Mouse (Mus musculus) neural tube, embryonic 14.5 days (tissue): ENCODE results near the gene Podnl1. TPM values are rescaled to one million over a fixed set of nuclear protein-coding genes. Genes with fewer than 3 reads are reported as not detected.

Experiments
- ATAC-seq: fragments of 200-750 bp; cut with Nextera tagmentation; 2 replicates; pipeline ENCODE4 v1.8.0; 2017; ENCODE audit warnings: low read depth, mild to moderate bottlenecking, moderate TSS enrichment, moderate library complexity
- H3K27ac ChIP-seq: fragments of 300-500 bp; sonication (generic); 2 replicates; pipeline ENCODE4 v1.5.1; 2014; ENCODE audit warnings: low read depth, mild to moderate bottlenecking, control low read depth, low read length, moderate library complexity, mixed read lengths
- H3K27me3 ChIP-seq: fragments of 300-500 bp; sonication (generic); 2 replicates; pipeline ENCODE4 v1.6.1; 2014; ENCODE audit warnings: low read length; ENCODE audit not compliant: control insufficient read depth, insufficient read depth
- H3K36me3 ChIP-seq: fragments of 300-500 bp; sonication (generic); 2 replicates; pipeline ENCODE4 v1.6.1; 2014; ENCODE audit warnings: low read length, mixed read lengths; ENCODE audit not compliant: control insufficient read depth, insufficient read depth
- H3K4me1 ChIP-seq: fragments of 300-500 bp; sonication (generic); 2 replicates; pipeline ENCODE4 v1.6.1; 2014; ENCODE audit warnings: low read length; ENCODE audit not compliant: control insufficient read depth, insufficient read depth
- H3K4me2 ChIP-seq: fragments of 300-500 bp; sonication (generic); 2 replicates; pipeline ENCODE4 v1.6.1; 2014; ENCODE audit warnings: mild to moderate bottlenecking, low read depth, low read length, control low read depth
- H3K4me3 ChIP-seq: fragments of 300-500 bp; sonication (generic); 2 replicates; pipeline ENCODE4 v1.5.1; 2014; ENCODE audit warnings: low read depth, low read length, control low read depth, mixed read lengths
- H3K9ac ChIP-seq: fragments of 300-500 bp; sonication (generic); replicated peaks from 2 replicates; pipeline ENCODE4 v1.6.1; 2014; ENCODE audit warnings: low read depth, mild to moderate bottlenecking, control low read depth, low read length, mixed read lengths
- H3K9me3 ChIP-seq: fragments of 300-500 bp; sonication (generic); 2 replicates; pipeline ENCODE4 v1.6.1; 2016; ENCODE audit warnings: low read length; ENCODE audit not compliant: control insufficient read depth
- WGBS: fragments of 180-500 bp; shearing (Covaris S2); extraction: QIAGEN DNeasy Blood & Tissue Kit; methylation state at CpG from one replicate; pipeline ENCODE4 v1.1.7; 2014; 5-methylcytosine and 5-hydroxymethylcytosine counted together
- polyA plus RNA-seq: library from polyadenylated mRNA; unstranded; fragments of >200 nt; fragmentation: Nextera tagmentation; extraction: Ambion mirVana; gene quantifications from 2 replicates; pipeline ENCODE4 v1.2.1, GENCODE M21; 2014

Podnl1 gene
- polyA plus RNA-seq, 1 experiment from 2014 or later, result 0.50 TPM

DNA sequence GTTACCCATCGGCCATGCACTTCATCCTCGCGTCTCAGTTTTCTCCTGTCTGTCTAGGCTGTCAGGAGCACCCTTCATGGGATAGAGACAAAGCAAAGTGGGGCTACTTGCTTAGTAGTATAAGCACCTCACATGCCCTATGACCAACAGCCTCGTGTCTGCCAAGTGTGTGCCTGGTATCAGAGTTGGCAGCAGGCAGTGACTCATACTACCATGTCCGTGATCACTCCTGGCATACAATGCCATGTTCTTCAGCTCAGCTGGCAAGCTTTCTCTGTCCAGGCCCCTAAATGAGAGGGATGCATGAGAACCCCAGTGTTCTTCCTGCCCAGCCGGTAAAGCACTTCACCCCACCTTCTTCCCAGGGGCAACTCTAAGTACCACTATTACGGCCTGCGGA lies 35.2 kb upstream of the Podnl1 start:
- Histone ChIP-seq H3K36me3 (peaks cover 55% of the 10 kb centered on the region), H3K27ac (no peak overlapping the region), H3K27me3 (no peaks in the 10 kb centered on the region), H3K4me2 (no peak overlapping the region), H3K4me1 (no peaks in the 10 kb centered on the region), H3K9ac (no peak overlapping the region), H3K9me3 (no peaks in the 10 kb centered on the region), H3K4me3 (no peak overlapping the region)
- ATAC-seq, result no peak
- 91% methylated on average over 8 of the region's 8 CpGs for WGBS

DNA sequence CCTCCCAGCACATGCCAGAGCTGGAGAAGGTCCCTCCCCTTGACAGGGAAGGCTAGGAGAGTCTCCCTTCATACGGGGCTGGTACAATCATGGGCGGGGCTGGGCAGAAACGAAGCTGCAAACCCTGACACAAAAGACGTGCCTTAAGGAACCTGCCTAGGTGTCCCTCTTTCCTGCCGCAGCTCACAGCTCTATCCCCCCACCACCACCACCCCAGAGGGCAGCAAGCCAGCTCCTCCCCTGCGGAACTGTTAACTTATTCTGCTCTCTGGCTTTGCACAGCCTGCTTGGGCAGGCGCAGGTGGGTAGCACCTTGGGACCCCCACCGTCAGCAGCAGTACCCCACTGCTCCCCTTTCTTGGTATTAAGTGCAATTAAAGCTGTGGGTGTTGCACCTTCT lies 29.7 kb upstream of the Podnl1 start:
- no peak for ATAC-seq
- Histone ChIP-seq H3K9me3 (no peaks in the 10 kb centered on the region), H3K27ac (no peak overlapping the region), H3K9ac (no peak overlapping the region), H3K4me2 (no peak overlapping the region), H3K4me3 (no peak overlapping the region), H3K36me3 (peaks cover 68% of the 10 kb centered on the region), H3K4me1 (no peaks in the 10 kb centered on the region), H3K27me3 (no peaks in the 10 kb centered on the region)
- 78% methylated on average over 8 of the region's 8 CpGs for WGBS

DNA sequence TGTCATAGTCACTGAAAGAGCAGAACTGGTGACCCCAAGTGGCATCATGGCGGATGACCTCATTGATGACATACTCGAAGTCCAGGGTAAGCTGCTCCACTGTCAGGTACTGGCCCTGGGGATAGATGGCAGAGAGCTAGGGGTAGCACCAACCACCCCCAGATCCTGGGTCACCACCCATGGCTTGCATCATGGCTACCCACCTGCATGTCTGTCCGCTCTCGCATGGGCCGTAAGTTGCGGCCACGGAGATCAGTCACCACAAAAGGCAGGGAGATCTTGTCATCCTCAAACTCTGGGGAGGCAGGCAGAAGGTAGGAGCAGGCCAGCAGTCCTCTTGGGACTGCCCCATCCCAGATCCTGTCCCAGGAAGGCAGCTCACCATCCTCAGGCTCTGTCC lies 27.4 kb upstream of the Podnl1 start:
- peaks cover 12% of the 10 kb centered on the region for H3K4me1 ChIP-seq
- peaks cover 66% of the 10 kb centered on the region for H3K36me3 ChIP-seq
- H3K4me2 ChIP-seq, result no peak overlapping the region
- H3K9me3 ChIP-seq, result no peaks in the 10 kb centered on the region
- no peak for ATAC-seq
- WGBS, result 97% methylated on average over 7 of the region's 7 CpGs
- H3K9ac ChIP-seq, result no peak overlapping the region
- H3K27me3 ChIP-seq, result no peaks in the 10 kb centered on the region
- H3K27ac ChIP-seq, result no peak overlapping the region
- H3K4me3 ChIP-seq, result no peak overlapping the region

DNA sequence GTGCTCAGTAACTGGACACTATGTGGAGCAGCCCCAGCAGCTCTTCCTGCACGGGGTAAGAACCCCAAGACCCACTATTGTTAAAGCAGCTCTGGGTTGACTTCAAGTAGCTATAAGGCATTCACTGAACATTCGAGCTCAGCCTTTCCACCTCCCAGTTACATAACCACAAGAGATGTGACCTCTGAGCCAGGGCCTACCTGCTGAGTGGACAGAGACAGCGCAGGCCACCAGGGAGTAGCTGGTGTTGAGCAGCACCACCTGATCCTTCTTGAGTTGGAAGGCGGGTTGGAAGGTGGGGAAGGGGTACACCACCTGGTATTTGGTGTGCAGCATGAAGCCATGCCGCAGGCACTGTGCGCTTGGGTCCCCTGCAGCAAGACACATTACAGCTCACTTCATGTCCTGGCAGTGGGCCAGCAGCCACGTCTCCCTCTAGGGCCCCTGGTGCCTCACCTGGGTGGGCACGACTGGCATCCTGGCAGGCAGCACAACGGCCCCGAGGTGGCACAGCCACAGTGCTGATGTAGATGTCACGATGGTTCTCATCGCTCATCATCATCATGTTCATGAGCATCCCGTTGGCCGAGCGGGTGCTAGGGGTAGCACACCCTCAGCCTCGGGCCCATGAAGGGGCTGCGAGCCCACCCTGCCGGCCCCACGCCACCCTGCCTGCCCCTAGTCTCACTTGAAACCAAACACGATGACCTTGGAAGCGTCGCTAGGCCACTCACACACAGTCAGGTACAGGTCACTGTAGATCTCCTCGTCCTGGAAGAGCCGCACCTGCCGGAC lies 24.1 kb upstream of the Podnl1 start:
- no peak overlapping the region for H3K4me2 ChIP-seq
- H3K27ac ChIP-seq, result no peak overlapping the region
- H3K9me3 ChIP-seq, result no peaks in the 10 kb centered on the region
- peaks cover 21% of the 10 kb centered on the region for H3K4me1 ChIP-seq
- no peak for ATAC-seq
- H3K27me3 ChIP-seq, result no peaks in the 10 kb centered on the region
- 94% methylated on average over 25 of the region's 25 CpGs for WGBS
- peaks cover 38% of the 10 kb centered on the region for H3K36me3 ChIP-seq
- no peak overlapping the region for H3K4me3 ChIP-seq
- H3K9ac ChIP-seq, result no peak overlapping the region

DNA sequence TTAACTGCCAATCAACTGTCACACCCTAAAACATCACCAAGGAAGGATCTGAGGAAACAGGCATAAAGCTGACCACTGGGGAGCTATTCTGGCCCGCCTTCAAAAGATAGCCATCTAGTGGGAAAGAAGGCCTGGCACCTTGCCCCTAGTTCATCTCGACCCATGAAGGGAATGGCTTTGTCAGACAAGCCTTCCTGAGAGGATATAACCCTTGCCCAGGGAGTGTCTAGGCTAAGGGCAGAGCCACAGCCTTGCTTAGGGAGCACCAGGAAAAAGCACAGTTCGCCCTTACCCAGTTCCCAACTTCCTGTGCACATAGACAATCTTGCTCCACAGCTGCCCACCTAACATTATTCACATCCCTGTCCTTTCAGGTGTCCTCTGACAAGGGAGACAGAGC lies 22.2 kb upstream of the Podnl1 start:
- peak overlapping the region; percentile 60 for H3K4me3 ChIP-seq
- 34% methylated on average over 3 of the region's 3 CpGs for WGBS
- peak overlapping the region; percentile 72 for H3K9ac ChIP-seq
- H3K27me3 ChIP-seq, result no peaks in the 10 kb centered on the region
- H3K27ac ChIP-seq, result peak overlapping the region; percentile 94
- no peak for ATAC-seq
- peak overlapping the region; percentile 84 for H3K4me2 ChIP-seq
- H3K4me1 ChIP-seq, result peaks cover 21% of the 10 kb centered on the region
- H3K9me3 ChIP-seq, result no peaks in the 10 kb centered on the region
- H3K36me3 ChIP-seq, result peaks cover 19% of the 10 kb centered on the region

DNA sequence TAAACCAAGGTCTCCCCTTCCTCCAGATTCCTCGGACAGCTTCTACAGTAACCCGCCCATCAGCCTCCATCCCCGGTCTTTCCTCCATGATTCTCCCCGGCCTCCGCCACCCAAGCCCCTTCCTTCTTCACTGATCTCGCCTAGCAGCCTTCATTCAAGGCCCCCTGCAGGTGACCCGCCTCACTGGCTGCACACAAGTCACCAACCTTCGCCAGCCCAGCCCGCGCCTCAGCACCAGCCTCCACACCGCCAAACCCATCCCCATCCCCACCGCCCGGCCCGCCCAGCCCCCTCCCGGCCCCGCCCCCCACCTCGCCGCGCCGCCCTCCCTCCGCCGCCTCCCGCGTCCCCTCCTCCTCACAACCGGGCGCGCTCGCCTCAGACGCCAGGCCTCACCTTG lies 21.6 kb upstream of the Podnl1 start:
- Histone ChIP-seq H3K4me3 (peak overlapping the region; percentile 60), H3K4me2 (peak overlapping the region; percentile 84), H3K9me3 (no peaks in the 10 kb centered on the region), H3K4me1 (peaks cover 21% of the 10 kb centered on the region), H3K27me3 (no peaks in the 10 kb centered on the region), H3K27ac (peak overlapping the region; percentile 94), H3K9ac (peak overlapping the region; percentile 72), H3K36me3 (peaks cover 15% of the 10 kb centered on the region)
- 3% methylated on average over 23 of the region's 29 CpGs for WGBS
- ATAC-seq, result peak; percentile 83

DNA sequence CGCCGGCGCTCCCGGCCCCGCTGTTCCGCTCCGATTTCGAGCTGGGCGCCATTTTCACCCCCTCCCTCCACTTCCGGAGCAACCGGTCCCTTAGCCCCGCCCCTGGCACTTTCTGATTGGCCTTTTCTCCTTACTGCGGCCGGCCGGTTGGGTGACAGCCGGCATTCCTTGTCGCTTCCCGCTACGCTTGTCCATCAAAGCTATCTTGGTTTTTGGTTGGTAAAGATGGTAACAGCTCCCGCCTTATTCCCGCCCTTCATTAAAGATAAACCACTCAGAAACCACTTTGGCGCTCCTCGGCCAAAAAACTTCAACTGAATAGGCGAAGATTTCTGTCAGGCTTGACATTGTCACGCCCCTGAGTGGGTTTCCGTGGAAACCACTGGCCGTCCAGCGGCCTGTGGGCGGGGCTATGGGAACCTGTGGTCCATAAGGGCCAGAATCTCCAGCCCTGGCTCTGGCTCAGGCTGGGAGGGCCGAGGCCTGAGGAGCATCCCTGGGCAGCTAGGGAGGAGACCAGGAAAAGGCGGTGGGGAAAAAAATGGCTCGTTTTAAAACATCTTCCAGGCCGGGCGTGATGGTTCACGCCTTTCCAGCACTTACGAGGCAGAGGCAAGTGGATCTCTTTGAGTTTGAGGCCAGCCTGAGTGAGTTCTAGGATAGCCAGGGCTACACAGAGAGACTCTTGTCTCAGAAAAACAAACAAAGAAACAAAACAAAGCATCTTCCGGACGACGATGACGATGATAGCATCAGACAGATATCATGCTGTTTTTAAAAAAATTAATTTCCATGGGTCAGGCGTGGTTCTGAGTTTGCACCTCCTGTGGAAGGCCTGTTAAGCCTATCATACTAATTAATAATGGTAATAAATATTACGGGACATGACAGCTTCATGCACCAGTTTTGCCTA lies 20.8 kb upstream of the Podnl1 start, which contains the start of gene Dcaf15:
Dcaf15 (minus strand) TSS at position 72 of the 913 bp plus-strand sequence.
- Histone ChIP-seq H3K36me3 (peaks cover 15% of the 10 kb centered on the region), H3K27me3 (no peaks in the 10 kb centered on the region), H3K4me1 (peaks cover 21% of the 10 kb centered on the region), H3K4me2 (peak within 1 kb of the TSS; percentile 84), H3K4me3 (peak within 1 kb of the TSS; percentile 60), H3K9ac (peak within 1 kb of the TSS; percentile 72), H3K27ac (peak within 1 kb of the TSS; percentile 94), H3K9me3 (no peaks in the 10 kb centered on the region)
- peak; percentile 96 for ATAC-seq
- WGBS, result 5% methylated on average over 42 of the region's 42 CpGs

DNA sequence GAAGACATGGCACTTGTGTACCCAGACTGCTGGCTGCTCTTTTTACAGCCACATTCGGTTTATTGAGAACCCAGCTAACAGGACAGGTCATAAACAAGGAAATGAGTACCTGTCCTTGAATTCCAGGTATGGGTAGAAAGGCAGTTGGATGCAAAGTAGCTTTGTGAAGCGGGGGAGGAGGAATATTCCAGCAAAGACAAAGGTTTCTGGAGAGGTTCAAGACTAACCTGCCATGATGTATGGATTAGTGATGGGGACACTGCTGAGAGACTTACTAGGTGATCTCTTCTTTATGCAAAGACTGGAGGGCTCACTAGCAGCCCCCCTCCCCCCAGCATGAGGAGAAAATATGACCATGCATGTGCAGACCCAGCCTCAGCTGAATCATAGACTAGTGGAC lies 20.1 kb upstream of the Podnl1 start:
- Histone ChIP-seq H3K4me2 (no peak overlapping the region), H3K9me3 (no peaks in the 10 kb centered on the region), H3K9ac (no peak overlapping the region), H3K4me3 (no peak overlapping the region), H3K36me3 (peaks cover 11% of the 10 kb centered on the region), H3K4me1 (peaks cover 21% of the 10 kb centered on the region), H3K27ac (peak overlapping the region; percentile 94), H3K27me3 (no peaks in the 10 kb centered on the region)
- ATAC-seq, result no peak
- WGBS, result 76% methylated on average over 2 of the region's 2 CpGs
